Mouse (Mus musculus): ENCODE data around the gene Pigw.

- TF ChIP-seq POLR2A (IDR thresholded peaks at IDR 0.05; ENCODE audit: control insufficient read depth, low read depth, low read length) (no peak), CTCF (IDR thresholded peaks at IDR 0.05; ENCODE audit: control insufficient read depth, insufficient read depth, insufficient replicate concordance, low read depth, low read length) (no peak)
Measured at GRCm38 (mm10) chr11:84846741-84847474, 33.2 kb downstream of the Pigw start.

Measured in testis, adult 2 months (tissue).